Mouse (Mus musculus) forebrain, embryonic 13.5 days (tissue): ENCODE results near the gene Alkbh2. TPM values are rescaled to one million over a fixed set of nuclear protein-coding genes. Genes with fewer than 3 reads are reported as not detected.

Experiments
- ATAC-seq: fragments of 200-750 bp; cut with Nextera tagmentation; 2 replicates; pipeline ENCODE4 v1.8.0; 2017
- H3K27ac ChIP-seq: fragments of 300-500 bp; sonication (generic); 2 replicates; pipeline ENCODE4 v1.5.1; 2015; ENCODE audit warnings: inconsistent platforms, mild to moderate bottlenecking, moderate library complexity
- H3K27me3 ChIP-seq: fragments of 300-500 bp; sonication (generic); 2 replicates; pipeline ENCODE4 v1.6.1; 2015; ENCODE audit warnings: mild to moderate bottlenecking, inconsistent platforms
- H3K36me3 ChIP-seq: fragments of 300-500 bp; sonication (generic); 2 replicates; pipeline ENCODE4 v1.6.1; 2015; ENCODE audit warnings: mild to moderate bottlenecking, inconsistent platforms; ENCODE audit not compliant: poor library complexity, severe bottlenecking
- H3K4me1 ChIP-seq: fragments of 300-500 bp; sonication (generic); 2 replicates; pipeline ENCODE4 v1.6.1; 2015; ENCODE audit warnings: inconsistent platforms
- H3K4me2 ChIP-seq: fragments of 300-500 bp; sonication (generic); 2 replicates; pipeline ENCODE4 v1.6.1; 2015; ENCODE audit warnings: inconsistent platforms, mild to moderate bottlenecking, moderate library complexity
- H3K4me3 ChIP-seq: fragments of 300-500 bp; sonication (generic); 2 replicates; pipeline ENCODE4 v1.5.1; 2015; ENCODE audit warnings: mild to moderate bottlenecking, inconsistent platforms
- H3K9ac ChIP-seq: fragments of 300-500 bp; sonication (generic); 2 replicates; pipeline ENCODE4 v1.6.1; 2015; ENCODE audit warnings: mild to moderate bottlenecking, inconsistent platforms
- H3K9me3 ChIP-seq: fragments of 300-500 bp; sonication (generic); replicated peaks from 2 replicates; pipeline ENCODE4 v1.6.1; 2016; ENCODE audit warnings: inconsistent platforms
- WGBS: fragments of 180-500 bp; shearing (Covaris S2); methylation state at CpG from one replicate; pipeline ENCODE4 v1.1.7; 2015; 5-methylcytosine and 5-hydroxymethylcytosine counted together
- polyA plus RNA-seq: library from polyadenylated mRNA; unstranded; fragments of >200 nt; fragmentation: Nextera tagmentation; extraction: Ambion mirVana; gene quantifications from 2 replicates; pipeline ENCODE4 v1.2.1, GENCODE M21; 2015

The Alkbh2 gene
- polyA plus RNA-seq, 1 experiment from 2014 or later: 9.0 TPM

GRCm38 (mm10) chr5:114137481-114138276 lies 9.7 kb upstream of the Alkbh2 start:
- H3K36me3 ChIP-seq: peaks cover 40% of the 10 kb centered on the region
- H3K4me2 ChIP-seq: no peak overlapping the region
- H3K27ac ChIP-seq: peak overlapping the region; percentile 87

GRCm38 (mm10) chr5:114135516-114135915 lies 7.5 kb upstream of the Alkbh2 start:
- Histone ChIP-seq H3K27ac (no peak overlapping the region), H3K27me3 (no peaks in the 10 kb centered on the region), H3K4me2 (no peak overlapping the region), H3K9me3 (no peaks in the 10 kb centered on the region), H3K4me3 (no peak overlapping the region), H3K36me3 (peaks cover 40% of the 10 kb centered on the region), H3K9ac (no peak overlapping the region), H3K4me1 (peaks cover 58% of the 10 kb centered on the region)
- 89% methylated on average over 10 of the region's 10 CpGs for WGBS
- no peak for ATAC-seq

More at GRCm38 (mm10) chr5:114137481-114138276, 9.7 kb upstream of the Alkbh2 start:
- Histone ChIP-seq H3K4me3 (no peak overlapping the region), H3K9me3 (no peaks in the 10 kb centered on the region), H3K9ac (0 out of 2 replicates have a peak overlapping the region, but pooled peaks have one; percentile 21), H3K4me1 (peaks cover 44% of the 10 kb centered on the region), H3K27me3 (no peaks in the 10 kb centered on the region)
- ATAC-seq: no peak
- WGBS: 81% methylated on average over 15 of the region's 15 CpGs

- 67% methylated on average over 6 of the region's 6 CpGs for WGBS
- H3K9ac ChIP-seq: no peak overlapping the region
- no peaks in the 10 kb centered on the region for H3K27me3 ChIP-seq
- no peak for ATAC-seq
- H3K4me1 ChIP-seq: peaks cover 52% of the 10 kb centered on the region
- H3K27ac ChIP-seq: no peak overlapping the region
- H3K4me2 ChIP-seq: no peak overlapping the region
- peaks cover 40% of the 10 kb centered on the region for H3K36me3 ChIP-seq
- H3K9me3 ChIP-seq: no peaks in the 10 kb centered on the region
- H3K4me3 ChIP-seq: no peak overlapping the region
These were observed 6.1 kb upstream of the Alkbh2 start for GRCm38 (mm10) chr5:114134091-114134534.

GRCm38 (mm10) chr5:114132841-114133240 lies 4.8 kb upstream of the Alkbh2 start:
- peak overlapping the region; percentile 96 for H3K4me2 ChIP-seq
- H3K9me3 ChIP-seq: no peaks in the 10 kb centered on the region
- H3K27me3 ChIP-seq: no peaks in the 10 kb centered on the region
- H3K36me3 ChIP-seq: peaks cover 37% of the 10 kb centered on the region
- H3K4me1 ChIP-seq: peaks cover 40% of the 10 kb centered on the region
- H3K9ac ChIP-seq: no peak overlapping the region
- ATAC-seq: no peak
- H3K27ac ChIP-seq: no peak overlapping the region
- H3K4me3 ChIP-seq: no peak overlapping the region
- WGBS: 91% methylated on average over 6 of the region's 6 CpGs

GRCm38 (mm10) chr5:114131521-114131840 lies 3.5 kb upstream of the Alkbh2 start:
- Histone ChIP-seq H3K4me2 (peak overlapping the region; percentile 96), H3K27ac (peak overlapping the region; percentile 48), H3K36me3 (peaks cover 23% of the 10 kb centered on the region; the same call in 1 of the 2 replicates), H3K9ac (peak overlapping the region; percentile 63), H3K27me3 (no peaks in the 10 kb centered on the region), H3K9me3 (no peaks in the 10 kb centered on the region), H3K4me1 (peaks cover 40% of the 10 kb centered on the region), H3K4me3 (peak overlapping the region; percentile 81)
- no peak for ATAC-seq
- under 1% methylated on average over 15 of the region's 15 CpGs for WGBS

GRCm38 (mm10) chr5:114130698-114131520 lies 2.9 kb upstream of the Alkbh2 start:
- under 1% methylated on average over 87 of the region's 87 CpGs for WGBS
- peaks cover 19% of the 10 kb centered on the region; the same call in 1 of the 2 replicates for H3K36me3 ChIP-seq
- H3K27me3 ChIP-seq: no peaks in the 10 kb centered on the region
- peak overlapping the region; percentile 81 for H3K4me3 ChIP-seq
- peak overlapping the region; percentile 70 for H3K9ac ChIP-seq
- H3K4me2 ChIP-seq: peak overlapping the region; percentile 96
- peak overlapping the region; percentile 48 for H3K27ac ChIP-seq
- peaks cover 40% of the 10 kb centered on the region for H3K4me1 ChIP-seq
- ATAC-seq: peak; percentile 99
- no peaks in the 10 kb centered on the region for H3K9me3 ChIP-seq

- H3K4me1 ChIP-seq: peaks cover 40% of the 10 kb centered on the region
- H3K27ac ChIP-seq: peak within 1 kb of the TSS; percentile 48
- peak within 1 kb of the TSS; percentile 96 for H3K4me2 ChIP-seq
- under 1% methylated on average over 28 of the region's 29 CpGs for WGBS
- no peaks in the 10 kb centered on the region for H3K9me3 ChIP-seq
- H3K27me3 ChIP-seq: no peaks in the 10 kb centered on the region
- H3K4me3 ChIP-seq: peak within 1 kb of the TSS; percentile 81
- peak within 1 kb of the TSS; percentile 70 for H3K9ac ChIP-seq
- ATAC-seq: peak; percentile 52
- H3K36me3 ChIP-seq: peaks cover 18% of the 10 kb centered on the region; the same call in 1 of the 2 replicates
These were observed 2.2 kb upstream of the Alkbh2 start, which contains the start of gene Ung for GRCm38 (mm10) chr5:114130211-114130605. Ung (plus strand) TSS chr5:114130386.

GRCm38 (mm10) chr5:114129550-114130210 lies 1.7 kb upstream of the Alkbh2 start:
- H3K4me1 ChIP-seq: peaks cover 40% of the 10 kb centered on the region
- H3K4me2 ChIP-seq: peak overlapping the region; percentile 96
- 79% methylated on average over 15 of the region's 15 CpGs for WGBS
- H3K36me3 ChIP-seq: peaks cover 19% of the 10 kb centered on the region; the same call in 1 of the 2 replicates
- H3K4me3 ChIP-seq: peak overlapping the region; percentile 81
- no peak overlapping the region for H3K27ac ChIP-seq
- H3K9me3 ChIP-seq: no peaks in the 10 kb centered on the region
- no peak overlapping the region for H3K9ac ChIP-seq
- no peaks in the 10 kb centered on the region for H3K27me3 ChIP-seq
- no peak for ATAC-seq

GRCm38 (mm10) chr5:114126499-114127244 lies 1.3 kb downstream of the Alkbh2 start:
- Histone ChIP-seq H3K9me3 (no peaks in the 10 kb centered on the region), H3K36me3 (peaks cover 40% of the 10 kb centered on the region), H3K27me3 (no peaks in the 10 kb centered on the region), H3K4me3 (peak overlapping the region; percentile 69), H3K4me1 (peaks cover 17% of the 10 kb centered on the region), H3K27ac (0 out of 2 replicates have a peak overlapping the region, but pooled peaks have one; percentile 72), H3K4me2 (peak overlapping the region; percentile 95), H3K9ac (no peak overlapping the region)
- 88% methylated on average over 7 of the region's 7 CpGs for WGBS
- no peak for ATAC-seq

- Histone ChIP-seq H3K4me2 (no peak overlapping the region), H3K27ac (no peak overlapping the region), H3K27me3 (no peaks in the 10 kb centered on the region), H3K4me1 (peaks cover 13% of the 10 kb centered on the region; the same call in 1 of the 2 replicates), H3K9me3 (no peaks in the 10 kb centered on the region), H3K9ac (no peak overlapping the region), H3K36me3 (peaks cover 47% of the 10 kb centered on the region), H3K4me3 (no peak overlapping the region)
- ATAC-seq: no peak
- WGBS: 93% methylated on average over 3 of the region's 3 CpGs
These were observed 2.0 kb downstream of the Alkbh2 start for GRCm38 (mm10) chr5:114126008-114126407.

- H3K36me3 ChIP-seq: peaks cover 94% of the 10 kb centered on the region
These were observed 8.2 kb downstream of the Alkbh2 start for GRCm38 (mm10) chr5:114119806-114120205.

More at GRCm38 (mm10) chr5:114119806-114120205, 8.2 kb downstream of the Alkbh2 start:
- H3K4me1 ChIP-seq: no peaks in the 10 kb centered on the region
- H3K4me2 ChIP-seq: no peak overlapping the region
- no peaks in the 10 kb centered on the region for H3K27me3 ChIP-seq
- H3K27ac ChIP-seq: no peak overlapping the region
- no peak overlapping the region for H3K9ac ChIP-seq
- H3K4me3 ChIP-seq: no peak overlapping the region
- no peak for ATAC-seq
- 85% methylated on average over 4 of the region's 4 CpGs for WGBS
- H3K9me3 ChIP-seq: no peaks in the 10 kb centered on the region
